Mouse (Mus musculus) ES-E14 (cell line): Measurements from ENCODE around the gene Mrps27. TPM values are rescaled to one million over a fixed set of nuclear protein-coding genes. Genes with fewer than 3 reads are reported as not detected.
"Not testable (repeated sequence)": the region's sequence is repeated elsewhere in the genome, so short reads cannot be mapped to it uniquely, and the experiment has no call there.

Experiments
- DNase-seq: peaks from one replicate; pipeline ENCODE4 v3.0.0-alpha.2; 2013; ENCODE audit warnings: low read depth, low spot score
- H3K27ac ChIP-seq: 2 replicates; pipeline ENCODE4 v1.5.1; 2012; ENCODE audit warnings: low read depth, mild to moderate bottlenecking, low read length, moderate library complexity, mixed read lengths; ENCODE audit not compliant: poor library complexity, insufficient read depth, severe bottlenecking
- H3K36me3 ChIP-seq: 2 replicates; pipeline ENCODE4 v1.6.1; 2012; ENCODE audit warnings: mild to moderate bottlenecking, low read length, moderate library complexity, mixed read lengths; ENCODE audit not compliant: control insufficient read depth, poor library complexity, insufficient read depth, severe bottlenecking
- H3K4me1 ChIP-seq, 2 experiments: fragments of 150-350 bp in 1 of 2; sonication (generic) in 1 of 2; 2 replicates each; pipeline ENCODE4 v1.6.1; 2012; ENCODE audit warnings: low read length in 2 of 2, mild to moderate bottlenecking in 1 of 2, mixed read lengths in 1 of 2; ENCODE audit not compliant: control insufficient read depth in 2 of 2, insufficient read depth in 2 of 2, poor library complexity in 1 of 2
- H3K4me3 ChIP-seq, 2 experiments: fragments of 150-350 bp in 1 of 2; sonication (generic) in 1 of 2; 2 replicates each; pipeline ENCODE4 v1.5.1; 2012; ENCODE audit warnings: low read length in 2 of 2, low read depth in 1 of 2, mild to moderate bottlenecking in 1 of 2, mixed read lengths in 1 of 2; ENCODE audit not compliant: insufficient read depth in 1 of 2, poor library complexity in 1 of 2, severe bottlenecking in 1 of 2
- H3K9ac ChIP-seq: 2 replicates; pipeline ENCODE4 v1.6.1; 2012; ENCODE audit warnings: low read depth, mild to moderate bottlenecking, low read length, mixed read lengths; ENCODE audit not compliant: poor library complexity, insufficient read depth, severe bottlenecking
- H3K9me3 ChIP-seq: fragments of 150-350 bp; sonication (generic); 2 replicates; pipeline ENCODE4 v1.6.1; 2012; ENCODE audit warnings: low read depth, mild to moderate bottlenecking, low read length; ENCODE audit not compliant: control insufficient read depth, insufficient read depth
- CHD2 ChIP-seq: IDR thresholded peaks from 2 replicates; pipeline ENCODE4 v1.6.1; 2014; ENCODE audit warnings: mild to moderate bottlenecking, low read depth, low read length, inconsistent platforms
- HCFC1 ChIP-seq: IDR thresholded peaks from 2 replicates; pipeline ENCODE4 v1.6.1; 2012; ENCODE audit warnings: low read length, inconsistent platforms, borderline replicate concordance; ENCODE audit not compliant: insufficient read depth
- MAFK ChIP-seq: IDR thresholded peaks from 2 replicates; pipeline ENCODE4 v1.6.1; 2014; ENCODE audit warnings: mild to moderate bottlenecking, low read depth, low read length, inconsistent platforms; ENCODE audit not compliant: insufficient read depth
- ZC3H11A ChIP-seq: IDR thresholded peaks from 2 replicates; pipeline ENCODE4 v1.6.1; 2012; ENCODE audit warnings: low read depth, mild to moderate bottlenecking, inconsistent platforms, low read length, borderline replicate concordance
- ZNF384 ChIP-seq: IDR thresholded peaks from 2 replicates; pipeline ENCODE4 v1.6.1; 2012; ENCODE audit warnings: low read depth, low read length, inconsistent platforms
- in situ Hi-C, 2 experiments: fragments of 600-800 bp; cut with MboI; formaldehyde crosslinking; loops; one replicate each; pipeline ENCODE4 v1.15.1; 2025; ENCODE audit warnings: low sequenced_read_pairs in 2 of 2, inconsistent platforms in 1 of 2; ENCODE audit not compliant: unreplicated experiment in 2 of 2
- total RNA-seq: library from RNA; depleted of rRNA; stranded (reverse); fragments of 300-350 nt; gene quantifications from 2 replicates; pipeline ENCODE4 v1.2.3, GENCODE M21; 2012

Gene Mrps27
- total RNA-seq, 1 experiment, result 34.5 TPM

DNA sequence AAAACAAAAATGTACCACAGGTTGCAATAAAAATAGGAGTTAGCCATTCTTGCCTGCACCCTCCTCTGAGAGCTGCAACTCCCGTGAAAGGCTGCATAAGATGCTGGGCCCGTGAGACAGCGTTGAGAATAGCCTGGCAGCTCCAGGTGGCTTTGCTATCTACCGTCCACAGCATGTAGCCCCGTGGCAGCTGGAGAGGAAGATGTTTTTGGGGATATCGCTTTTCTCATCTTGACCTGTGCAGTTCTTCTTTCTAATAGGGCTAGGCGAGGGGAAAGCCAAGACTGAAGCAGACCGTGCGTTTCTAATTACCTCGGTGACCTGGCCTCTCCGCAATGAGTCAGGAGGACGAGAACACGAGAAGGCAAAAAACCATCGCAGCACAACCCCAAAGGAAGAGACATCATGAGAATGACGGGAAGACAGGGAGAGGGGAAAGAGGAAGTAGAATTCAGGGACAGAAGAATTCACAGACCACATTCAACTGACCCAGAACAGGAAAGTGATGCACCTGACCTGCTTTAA is 29.9 kb upstream of the Mrps27 start:
- H3K9me3 ChIP-seq, result no peaks in the 10 kb centered on the region
- in situ Hi-C loops, result no loop called here
- H3K9ac ChIP-seq, result no peak overlapping the region
- no peaks in the 10 kb centered on the region for H3K4me1 ChIP-seq
- TF ChIP-seq CHD2 (no peak), ZC3H11A (no peak), MAFK (no peak), ZNF384 (no peak), HCFC1 (no peak)
- peaks cover 3% of the 10 kb centered on the region; the same call in 1 of the 2 replicates for H3K36me3 ChIP-seq
- no peak for DNase-seq
- no peak overlapping the region for H3K27ac ChIP-seq
- no peak overlapping the region for H3K4me3 ChIP-seq

DNA sequence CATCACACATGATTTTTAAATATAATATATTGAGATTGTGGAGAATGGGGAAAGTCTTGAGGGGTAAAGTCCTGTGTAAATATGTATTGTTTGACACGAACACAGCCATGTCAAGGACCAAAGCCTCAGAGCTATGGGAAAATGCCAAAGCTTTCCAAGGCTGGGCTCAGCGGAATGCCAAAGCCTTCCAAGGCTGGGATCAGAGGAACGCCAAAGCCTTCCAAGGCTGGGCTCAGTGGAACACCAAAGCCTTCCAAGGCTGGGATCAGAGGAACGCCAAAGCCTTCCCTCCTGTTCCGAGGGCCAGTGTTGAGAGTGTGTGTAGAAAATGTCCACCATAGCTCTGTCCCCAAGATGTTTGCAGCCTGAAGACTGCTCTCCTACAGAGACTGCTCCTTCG is 28.2 kb upstream of the Mrps27 start:
- in situ Hi-C loops, result no loop called here
- TF ChIP-seq ZNF384, result no peak
- TF ChIP-seq HCFC1, result no peak
- TF ChIP-seq CHD2, result no peak
- TF ChIP-seq ZC3H11A, result no peak
- Histone ChIP-seq H3K9me3 (no peaks in the 10 kb centered on the region), H3K36me3 (peaks cover 12% of the 10 kb centered on the region), H3K4me1 (no peaks in the 10 kb centered on the region), H3K4me3 (no peak overlapping the region), H3K27ac (no peak overlapping the region), H3K9ac (no peak overlapping the region)
- no peak for DNase-seq

DNA sequence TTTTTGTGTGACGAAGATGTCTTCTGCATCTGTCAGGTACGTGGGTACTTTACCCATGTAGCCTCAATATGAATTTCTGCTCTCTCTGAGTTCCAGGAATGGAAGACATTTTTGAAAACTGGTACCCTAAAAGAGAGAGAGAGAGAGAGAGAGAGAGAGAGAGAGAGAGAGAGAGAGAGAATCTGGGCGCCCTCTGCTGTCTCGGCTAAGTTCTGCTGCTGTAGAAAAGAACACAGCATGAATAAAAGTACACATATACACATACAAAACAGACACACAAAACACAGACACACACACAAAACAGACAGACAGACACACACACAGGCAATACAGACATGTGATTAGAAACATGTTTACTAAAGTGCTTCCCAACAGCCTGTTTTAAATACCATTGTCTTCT is 27.5 kb upstream of the Mrps27 start:
- H3K27ac ChIP-seq, result no peak overlapping the region
- DNase-seq, result no peak
- H3K4me1 ChIP-seq, result no peaks in the 10 kb centered on the region
- TF ChIP-seq HCFC1 (no peak), ZC3H11A (no peak), MAFK (no peak), CHD2 (no peak), ZNF384 (no peak)
- in situ Hi-C loops, result no loop called here
- peaks cover 12% of the 10 kb centered on the region for H3K36me3 ChIP-seq
- no peak overlapping the region for H3K9ac ChIP-seq
- no peaks in the 10 kb centered on the region for H3K9me3 ChIP-seq
- H3K4me3 ChIP-seq, result no peak overlapping the region

DNA sequence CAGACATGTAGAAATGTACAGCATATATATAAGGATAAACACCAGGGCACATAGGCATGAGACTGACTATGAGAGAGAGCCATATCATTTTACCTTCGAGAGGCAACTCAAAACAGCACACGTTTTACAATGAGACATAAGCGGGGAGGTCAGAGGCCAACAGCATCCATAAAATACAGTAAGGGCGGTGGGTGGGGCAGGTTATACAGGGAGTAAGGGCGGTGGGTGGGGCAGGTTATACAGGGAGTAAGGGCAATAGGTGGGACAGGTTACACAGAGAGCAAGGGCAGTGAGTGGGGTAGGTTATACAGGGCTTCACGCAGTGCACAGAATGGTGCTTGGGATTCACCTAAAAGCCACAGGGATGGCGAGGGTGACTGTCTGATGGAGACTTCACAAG is 24.1 kb upstream of the Mrps27 start:
- no peak overlapping the region for H3K27ac ChIP-seq
- TF ChIP-seq MAFK, result no peak
- TF ChIP-seq HCFC1, result no peak
- TF ChIP-seq ZC3H11A, result no peak
- TF ChIP-seq ZNF384, result no peak
- TF ChIP-seq CHD2, result no peak
- no peak overlapping the region for H3K9ac ChIP-seq
- H3K4me3 ChIP-seq, result no peak overlapping the region
- DNase-seq, result no peak
- no peaks in the 10 kb centered on the region for H3K9me3 ChIP-seq
- 0 out of 4 replicates have a peak, but pooled peaks cover 0 to 3% of the 10 kb centered on the region in 2 experiments for H3K4me1 ChIP-seq
- in situ Hi-C loops, result no loop called here
- peaks cover 25% of the 10 kb centered on the region for H3K36me3 ChIP-seq

DNA sequence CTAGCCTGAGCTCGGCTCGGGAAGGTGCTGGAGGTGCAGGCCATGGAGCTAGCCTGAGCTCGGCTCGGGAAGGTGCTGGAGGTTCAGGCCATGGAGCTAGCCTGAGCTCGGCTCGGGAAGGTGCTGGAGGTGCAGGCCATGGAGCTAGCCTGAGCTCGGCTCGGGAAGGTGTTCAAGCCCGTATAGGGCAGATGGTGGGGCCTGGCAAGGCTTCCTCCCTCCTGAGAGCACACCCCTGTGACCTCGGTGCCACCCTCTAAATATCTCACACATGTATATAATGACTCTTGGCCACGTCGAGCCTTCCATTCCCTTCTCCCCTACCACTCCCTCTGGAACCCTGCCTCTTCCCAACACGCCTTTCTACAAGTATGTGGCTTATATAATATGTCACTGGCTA is 21.7 kb upstream of the Mrps27 start:
- H3K27ac ChIP-seq, H3K4me1 ChIP-seq, in situ Hi-C loops, DNase-seq, H3K9ac ChIP-seq, H3K4me3 ChIP-seq, H3K9me3 ChIP-seq: not testable (repeated sequence)
- peaks cover 38% of the 10 kb centered on the region for H3K36me3 ChIP-seq
